Mouse (Mus musculus): ENCODE data around the gene Cd300lg.

The Cd300lg gene

DNA sequence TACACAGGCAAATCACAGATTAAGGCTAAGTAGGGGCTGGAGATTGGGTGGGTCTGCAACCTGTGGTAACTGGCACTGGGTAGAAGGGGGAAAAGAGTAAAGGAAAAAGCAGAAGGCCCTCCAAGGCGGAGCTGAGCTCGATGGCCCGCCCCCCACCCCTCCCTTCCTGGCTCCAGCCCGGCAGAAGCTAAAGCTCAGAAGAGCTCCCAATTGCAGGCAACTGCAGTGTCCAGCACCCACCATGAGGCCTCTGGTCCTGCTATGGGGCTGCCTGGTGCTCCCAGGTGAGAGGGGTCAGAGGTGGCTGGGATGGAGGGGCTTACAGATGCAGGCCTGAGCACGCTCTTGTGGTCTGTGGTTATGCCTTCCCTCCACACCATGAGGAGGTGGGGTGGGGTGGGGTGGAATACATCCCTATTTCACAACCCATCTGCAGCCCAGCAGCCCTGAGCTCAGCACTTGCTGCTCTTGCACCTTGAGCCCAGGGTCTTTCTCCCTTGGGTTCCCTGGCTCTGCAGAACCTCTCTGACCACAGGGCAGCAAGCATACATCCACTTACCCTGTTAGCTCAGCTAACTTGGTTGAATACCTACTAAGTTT lies at the start of gene Cd300lg:
Gene Cd300lg, plus strand, starts transcription at position 160 of the 600 bp plus-strand sequence.
- no peak for DNase-seq

DNA sequence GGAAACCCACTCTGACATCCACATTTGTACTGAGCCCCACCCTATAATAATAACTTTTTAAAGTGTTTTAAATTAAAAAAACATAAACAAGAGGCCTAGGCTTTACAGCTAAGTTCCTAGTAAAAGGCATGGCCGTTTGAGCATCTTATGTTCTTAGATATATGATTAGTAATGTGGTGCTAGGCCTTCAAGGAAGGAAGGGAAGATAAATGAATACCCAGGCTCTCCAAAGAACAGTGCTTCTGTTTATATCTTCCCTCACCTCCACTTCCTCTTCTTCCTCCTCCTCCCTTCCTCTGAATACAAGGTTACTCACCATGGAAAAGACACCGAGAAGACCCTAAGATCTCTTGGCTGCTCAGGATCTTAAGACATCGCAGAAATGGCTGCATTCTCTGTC lies 49.5 kb upstream of the Cd300lg start:
- no peak for DNase-seq

DNA sequence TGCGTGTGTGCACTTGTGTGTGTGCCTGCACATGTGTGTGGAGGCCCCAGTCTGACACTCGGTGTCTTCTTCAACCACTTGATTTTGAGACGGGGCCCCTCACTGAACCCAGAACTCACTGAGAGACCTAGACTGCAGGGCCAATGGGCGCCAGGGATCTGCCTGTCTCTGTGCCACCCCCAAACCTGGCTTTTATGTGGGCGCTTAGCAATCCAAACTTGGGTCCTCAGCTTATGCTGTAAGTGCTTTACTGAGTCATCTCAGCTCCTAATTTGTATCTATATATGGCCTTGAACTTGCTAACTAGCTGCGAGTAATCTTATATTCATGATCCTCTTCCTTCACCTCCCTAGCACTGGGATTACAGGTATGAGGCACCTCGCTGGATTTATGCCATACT lies 48.9 kb upstream of the Cd300lg start:
- peak; percentile 30 for DNase-seq

DNA sequence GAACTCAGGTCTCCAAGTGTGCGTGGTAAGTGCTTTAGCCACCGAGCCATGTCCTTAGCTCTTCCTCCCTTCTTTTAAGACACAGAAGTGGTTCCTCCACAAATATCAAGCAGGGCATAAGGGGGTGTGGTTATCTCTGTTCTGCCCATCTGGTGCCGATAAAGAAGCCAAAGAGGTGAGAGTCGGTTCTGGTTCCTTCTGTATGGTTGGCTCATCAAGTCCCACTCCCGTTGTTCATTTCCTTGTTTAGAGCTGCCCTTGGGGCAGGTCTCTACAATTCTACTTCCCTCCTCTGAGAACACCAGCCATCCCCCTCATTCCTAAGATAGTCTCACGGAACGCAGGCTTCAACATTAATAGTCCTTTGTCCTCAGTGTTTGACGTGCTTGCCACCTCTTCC lies 47.2 kb upstream of the Cd300lg start:
- no peak for DNase-seq

DNA sequence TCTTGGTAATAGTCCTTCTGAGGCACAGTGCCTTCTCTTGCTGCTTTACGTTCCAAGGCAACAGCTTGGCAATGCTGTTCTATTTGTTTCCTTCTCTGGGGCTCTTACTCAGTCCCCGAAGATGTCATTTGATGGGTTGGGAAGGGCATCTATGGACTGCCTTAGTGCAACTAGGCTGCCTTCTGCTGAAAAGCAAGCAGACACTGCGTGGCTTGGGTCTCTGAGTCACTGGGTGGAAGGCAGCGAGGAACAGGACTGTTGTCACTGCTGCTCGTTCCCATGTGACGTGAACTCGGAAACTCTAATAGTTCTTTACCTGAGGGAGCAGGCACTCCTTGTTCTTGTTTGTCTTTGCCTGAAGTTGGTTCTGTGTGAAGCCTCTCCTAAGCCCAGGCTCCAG lies 45.4 kb upstream of the Cd300lg start:
- DNase-seq: no peak

DNA sequence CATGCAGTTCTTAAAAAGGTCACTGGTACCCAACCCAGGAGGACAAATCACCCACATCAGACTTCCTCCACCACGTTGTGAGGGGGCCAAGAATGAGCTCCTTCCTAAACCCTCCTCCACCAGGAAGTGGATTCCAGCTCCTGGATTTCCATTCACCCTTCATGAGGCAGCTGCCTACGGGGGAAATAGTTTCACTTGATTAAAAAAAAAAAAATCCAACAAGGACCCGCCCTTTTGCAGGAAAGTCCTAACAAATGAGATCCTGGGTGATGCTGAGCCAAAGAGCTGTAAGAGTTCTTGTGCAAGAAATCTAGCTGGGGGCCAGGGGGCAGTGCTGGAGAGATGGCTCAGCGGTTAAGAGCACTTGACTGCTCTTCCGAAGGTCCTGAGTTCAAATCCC lies 43.1 kb upstream of the Cd300lg start:
- no peak for DNase-seq

DNA sequence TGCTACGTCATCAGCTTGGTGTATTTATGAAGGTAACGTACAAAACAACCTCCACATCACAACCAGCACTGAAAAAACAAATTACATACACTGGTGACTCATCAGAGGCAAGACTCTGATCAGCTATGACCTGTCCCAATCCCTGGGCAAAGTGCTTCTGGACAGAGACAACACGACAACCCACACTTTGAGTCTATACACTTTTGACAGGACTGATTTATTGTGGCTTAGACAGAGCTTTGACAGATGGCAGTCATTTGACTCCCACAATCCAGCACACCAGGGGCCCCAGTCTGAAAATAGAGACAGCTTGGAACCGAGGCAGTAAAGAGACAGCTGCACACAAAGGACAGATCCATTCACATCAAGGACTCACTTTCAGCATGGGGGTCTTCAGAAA lies 41.8 kb upstream of the Cd300lg start:
- no peak for DNase-seq

DNA sequence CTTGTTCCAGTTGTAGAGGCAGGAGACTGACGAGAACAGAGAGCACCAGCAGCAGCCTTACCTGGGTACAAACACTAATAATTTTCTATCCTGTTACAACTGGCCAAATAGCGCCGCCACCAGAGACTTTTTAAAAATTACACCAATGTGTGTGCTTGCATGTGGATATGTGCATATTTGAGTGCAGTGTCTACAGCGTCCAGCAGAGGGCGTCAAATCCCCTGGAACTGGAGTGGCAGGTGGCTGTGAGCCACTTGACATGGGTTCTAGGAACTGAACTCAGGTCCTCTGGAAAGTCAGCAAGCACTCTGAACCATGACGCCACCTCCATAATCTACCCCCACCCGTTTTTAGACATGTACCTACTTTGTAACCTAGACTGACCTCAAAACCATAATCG lies 37.1 kb upstream of the Cd300lg start:
- no peak for DNase-seq

DNA sequence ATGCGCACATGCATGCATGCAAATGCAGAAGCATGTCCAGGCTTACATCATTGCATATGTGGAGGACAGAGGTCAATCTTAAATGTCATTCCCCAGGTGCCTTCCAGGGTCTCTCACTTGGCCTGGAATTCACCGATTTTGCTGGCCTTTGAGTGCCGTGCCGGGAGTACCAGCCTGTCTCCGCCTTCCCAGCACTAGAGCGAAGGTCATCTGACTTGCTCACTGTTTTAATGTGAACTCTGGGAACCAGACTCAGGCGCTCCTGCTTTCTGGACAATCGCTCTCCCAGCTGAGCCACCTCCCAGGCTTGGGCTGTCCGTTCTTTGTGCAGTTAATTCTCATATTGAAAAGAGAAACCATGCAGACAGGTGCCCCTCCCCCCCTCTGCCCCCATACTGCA lies 35.0 kb upstream of the Cd300lg start:
- DNase-seq: no peak

DNA sequence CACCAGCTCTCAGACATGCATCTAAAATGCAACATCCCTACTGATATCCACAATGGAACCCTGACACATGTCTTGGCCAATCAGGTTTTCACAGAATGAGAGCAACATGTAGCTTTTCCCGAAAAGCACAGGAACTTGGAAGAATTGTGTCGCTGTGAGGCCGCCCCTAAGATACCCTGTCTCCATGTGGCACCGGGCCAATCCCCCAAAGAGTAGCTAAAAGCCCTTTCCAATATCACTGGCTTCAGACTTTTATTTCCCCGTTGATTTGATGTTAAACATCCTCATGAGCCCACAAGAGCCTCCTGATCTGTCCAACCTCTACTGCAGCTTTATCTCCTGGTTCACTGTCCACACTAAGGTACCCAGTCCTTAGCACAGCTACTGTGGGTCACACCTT lies 34.6 kb upstream of the Cd300lg start:
- DNase-seq: no peak

DNA sequence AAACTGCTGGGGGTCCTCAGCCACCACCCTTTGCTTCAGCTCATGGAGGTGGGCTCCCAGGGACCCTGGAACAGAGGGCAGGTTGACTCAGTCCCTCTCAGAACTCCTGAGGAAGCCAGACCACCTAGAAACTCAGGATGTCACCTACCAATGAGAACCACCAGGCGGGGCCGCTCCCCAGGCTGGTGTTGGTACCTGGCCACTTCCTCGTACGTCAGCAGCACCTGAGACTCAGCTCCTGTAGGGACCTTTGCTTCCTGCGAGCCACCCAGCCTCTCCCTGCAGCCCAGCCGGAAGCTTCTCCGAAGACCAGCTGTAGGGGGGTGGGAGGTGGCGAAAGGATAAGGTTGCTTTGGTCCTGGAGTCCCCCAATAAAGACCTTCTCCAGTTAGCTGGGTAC lies 32.9 kb upstream of the Cd300lg start:
- no peak for DNase-seq

DNA sequence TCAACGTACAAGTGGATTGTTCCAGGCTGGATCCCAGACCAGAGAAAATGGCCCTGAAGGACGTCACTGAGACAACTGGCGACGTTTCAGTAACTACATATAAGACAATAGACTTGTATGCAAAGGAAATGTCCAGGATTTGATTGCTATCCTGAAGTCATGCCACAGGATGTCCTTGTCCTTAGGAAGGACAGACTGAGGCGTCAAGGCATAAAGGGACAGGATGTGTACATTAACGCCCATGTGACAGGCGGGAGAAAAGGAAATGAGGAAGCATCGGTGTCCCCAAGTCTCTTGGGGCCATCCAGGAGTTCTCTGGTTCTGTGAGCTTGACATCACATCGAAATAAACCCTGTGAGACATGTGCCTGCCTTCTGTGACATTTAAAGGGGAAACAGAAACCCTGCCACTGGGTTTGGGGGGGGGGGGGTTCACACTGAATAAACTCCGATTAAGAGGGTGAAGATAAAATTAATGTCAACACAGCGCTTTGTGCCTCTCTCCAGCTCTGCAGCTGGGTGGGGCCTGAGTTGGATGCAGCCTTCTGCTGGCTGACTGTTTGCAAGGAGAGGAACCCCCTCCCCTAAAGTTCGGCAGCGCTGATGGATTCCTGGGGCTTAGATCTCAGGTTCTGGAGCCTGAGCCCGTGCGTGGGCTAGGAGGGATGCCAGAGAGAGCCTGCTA lies 32.2 kb upstream of the Cd300lg start:
- DNase-seq: no peak

DNA sequence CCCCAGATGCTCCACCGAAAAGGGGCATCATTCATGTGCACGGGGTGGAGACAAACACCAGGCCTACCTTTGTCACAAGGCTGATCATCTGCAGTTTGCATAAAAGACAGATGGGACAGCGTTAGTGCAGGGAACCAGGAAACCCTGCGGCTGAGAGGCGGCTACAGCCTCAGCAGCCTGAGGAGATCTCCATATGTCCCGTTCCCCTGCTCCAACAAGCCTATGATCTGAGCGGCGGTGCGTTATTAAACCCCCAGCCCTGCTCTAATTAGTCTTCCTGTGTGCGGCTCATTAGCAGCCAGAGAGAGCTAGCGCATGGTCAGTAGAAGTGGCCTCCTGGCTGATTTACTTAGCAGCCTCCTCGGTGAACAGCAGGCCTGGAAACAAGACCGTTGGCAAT lies 31.2 kb upstream of the Cd300lg start:
- DNase-seq: peak; percentile 89

DNA sequence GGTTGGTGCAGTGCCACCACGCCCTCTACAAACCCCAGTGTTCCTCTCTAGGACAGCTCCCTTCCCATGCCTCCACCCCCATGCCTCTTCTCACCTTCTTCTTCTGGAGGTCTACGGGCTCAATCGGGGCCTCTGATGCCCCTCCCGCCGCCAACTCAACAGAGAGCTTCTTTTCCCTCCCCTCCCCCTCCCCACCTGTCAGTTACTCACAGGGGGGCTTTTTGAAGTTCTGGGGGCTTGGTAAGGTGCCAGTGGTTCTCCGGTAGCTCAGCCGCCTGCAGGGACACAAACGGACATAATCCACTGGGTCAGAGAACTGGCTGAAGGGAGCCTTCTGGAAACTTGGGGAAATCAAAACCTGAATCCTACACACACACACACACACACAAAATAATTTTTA lies 29.8 kb upstream of the Cd300lg start:
- DNase-seq: no peak

DNA sequence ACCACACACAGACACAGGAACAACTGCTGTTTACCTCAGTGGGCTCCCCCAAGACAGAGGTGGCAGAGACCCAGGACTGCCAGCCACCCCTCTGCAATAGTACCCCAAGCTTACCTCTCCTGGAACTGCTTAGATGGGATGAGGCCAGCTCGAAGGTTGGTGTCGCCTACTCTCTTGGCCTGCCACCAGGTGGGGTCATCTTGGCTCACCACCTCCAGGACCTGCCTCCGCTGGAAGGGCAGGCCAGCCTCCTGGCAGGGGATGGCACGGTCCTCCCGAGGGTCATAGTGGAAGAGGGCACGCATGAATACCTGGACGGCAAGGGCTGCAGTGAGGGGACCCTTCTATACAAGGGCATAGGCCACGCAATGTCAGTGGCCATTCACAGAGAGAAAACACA lies 28.1 kb upstream of the Cd300lg start:
- DNase-seq: no peak

DNA sequence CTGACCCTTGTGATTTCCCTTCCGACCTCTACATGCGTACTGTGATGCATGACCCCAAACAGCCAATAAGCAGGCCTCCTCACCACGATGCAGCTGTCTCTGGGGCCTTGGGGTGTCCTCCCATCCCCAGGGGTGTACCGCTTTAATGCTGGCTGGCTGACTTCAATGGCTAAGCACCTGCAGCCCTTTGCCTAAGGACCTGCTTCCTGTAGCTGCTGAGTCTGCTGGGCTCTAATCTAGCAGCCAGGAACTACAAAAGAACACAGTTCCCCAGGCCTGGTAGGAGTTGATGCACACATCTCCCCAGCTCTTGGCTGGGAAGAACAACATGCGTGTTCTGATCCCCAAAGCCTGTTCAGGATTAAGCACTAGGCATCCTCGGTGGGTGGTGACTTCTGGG lies 25.8 kb upstream of the Cd300lg start:
- DNase-seq: no peak

DNA sequence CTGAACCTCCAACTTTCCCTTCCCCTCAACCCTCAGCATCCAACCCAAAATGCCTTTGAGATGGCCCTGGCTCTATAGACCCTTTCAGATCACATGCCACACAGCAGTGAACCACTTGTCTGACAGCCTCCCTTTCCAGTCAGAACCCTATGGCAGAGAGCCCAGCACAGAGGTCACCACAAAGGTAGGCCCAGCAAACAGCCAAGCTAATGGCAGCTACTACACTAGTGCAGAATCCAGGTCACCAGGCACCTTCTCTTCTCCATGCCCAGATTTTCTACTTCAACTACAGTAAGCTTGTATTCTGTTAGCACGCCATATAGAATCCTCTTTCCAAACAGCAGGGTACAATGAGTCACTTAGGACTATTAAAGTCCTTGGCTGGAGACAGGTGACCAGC lies 25.2 kb upstream of the Cd300lg start:
- no peak for DNase-seq

DNA sequence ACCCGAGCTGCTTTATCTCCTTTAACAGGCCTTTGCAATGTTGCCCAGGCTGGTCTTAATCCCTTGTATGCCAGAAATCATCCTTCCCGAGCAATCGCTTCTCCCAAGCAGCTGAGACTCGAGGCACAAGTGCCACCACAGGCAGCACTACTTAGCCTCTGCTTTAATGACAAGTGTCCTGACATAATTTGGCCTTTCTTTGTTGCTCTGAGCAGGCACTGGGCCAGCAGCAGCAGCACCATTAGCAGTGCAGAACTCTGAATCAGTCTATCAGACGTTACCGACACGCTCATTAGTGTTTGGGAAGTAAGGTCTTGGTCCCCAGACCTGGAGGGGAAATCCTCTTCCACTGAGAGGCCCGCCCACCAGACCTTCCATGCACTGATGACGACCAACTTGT lies 21.6 kb upstream of the Cd300lg start:
- DNase-seq: no peak

DNA sequence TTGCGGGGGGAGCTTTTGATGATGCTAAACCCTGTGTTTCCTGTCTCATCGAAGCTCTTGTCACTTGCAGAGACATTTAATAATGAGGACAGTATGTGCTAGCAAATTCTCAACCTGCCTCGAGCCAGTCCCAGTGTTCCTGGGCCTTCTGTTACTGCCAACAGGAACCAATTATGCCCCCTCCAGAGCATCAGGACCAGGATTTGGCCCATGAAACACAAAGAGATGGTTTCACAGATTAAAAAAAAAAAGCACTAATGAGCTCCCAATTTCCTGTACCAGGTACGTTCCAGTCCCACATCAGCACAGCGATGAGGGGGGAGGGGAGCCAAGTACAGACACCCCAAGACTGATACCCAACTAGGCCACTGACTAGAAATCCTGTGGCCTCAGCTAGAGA lies 20.1 kb upstream of the Cd300lg start:
- DNase-seq: no peak

DNA sequence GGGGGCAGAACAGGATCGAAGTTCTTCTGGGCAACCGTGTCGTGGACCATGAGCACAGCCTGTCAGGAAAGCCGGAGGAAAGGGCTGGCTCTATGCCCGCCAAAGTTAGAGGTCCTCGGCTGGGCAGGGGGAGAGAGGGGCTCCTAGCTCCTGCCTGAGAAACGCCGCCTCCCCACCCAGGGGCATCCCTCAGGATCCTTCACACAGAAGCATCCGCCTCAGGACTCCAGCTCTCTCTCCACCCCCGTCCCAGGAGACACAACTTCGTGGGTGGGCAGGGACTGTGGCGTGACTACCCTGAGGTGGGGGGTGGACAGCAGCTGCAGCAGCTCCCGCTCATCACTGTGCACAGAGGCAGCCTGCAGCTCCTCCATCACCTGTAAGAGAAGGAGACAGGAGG lies 17.9 kb upstream of the Cd300lg start:
- no peak for DNase-seq

DNA sequence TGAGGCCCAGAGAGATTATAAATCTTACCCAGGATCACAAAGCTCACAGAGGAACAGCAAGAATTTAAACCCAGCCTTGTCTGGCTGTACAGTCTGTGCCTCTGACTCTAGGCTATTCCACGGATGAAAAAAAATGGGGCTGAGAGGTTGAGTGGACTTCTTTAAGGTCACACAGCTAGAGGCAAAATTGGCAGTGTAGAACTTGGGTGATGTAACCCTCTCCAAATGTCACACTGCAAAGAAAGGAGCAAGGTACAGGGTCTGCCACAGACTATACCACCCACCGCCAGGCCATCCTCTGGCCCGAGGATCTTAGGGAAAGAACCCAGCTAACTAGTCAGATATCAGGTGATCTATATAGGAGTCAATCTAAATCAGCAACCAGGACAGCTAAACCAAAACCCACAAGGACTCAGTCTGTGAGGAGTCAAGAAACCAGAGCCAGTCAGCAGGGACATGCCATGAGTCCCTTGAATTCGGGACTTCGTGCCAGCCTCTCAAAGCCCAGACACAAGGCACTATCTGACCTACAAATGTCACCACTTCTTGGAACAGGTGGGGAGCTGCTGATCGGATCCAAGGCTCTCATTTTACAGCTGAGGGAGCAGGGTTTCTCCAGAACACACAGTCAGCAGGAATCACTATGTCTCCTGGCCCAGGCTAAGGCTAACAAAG lies 17.1 kb upstream of the Cd300lg start:
- peak; percentile 95 for DNase-seq

DNA sequence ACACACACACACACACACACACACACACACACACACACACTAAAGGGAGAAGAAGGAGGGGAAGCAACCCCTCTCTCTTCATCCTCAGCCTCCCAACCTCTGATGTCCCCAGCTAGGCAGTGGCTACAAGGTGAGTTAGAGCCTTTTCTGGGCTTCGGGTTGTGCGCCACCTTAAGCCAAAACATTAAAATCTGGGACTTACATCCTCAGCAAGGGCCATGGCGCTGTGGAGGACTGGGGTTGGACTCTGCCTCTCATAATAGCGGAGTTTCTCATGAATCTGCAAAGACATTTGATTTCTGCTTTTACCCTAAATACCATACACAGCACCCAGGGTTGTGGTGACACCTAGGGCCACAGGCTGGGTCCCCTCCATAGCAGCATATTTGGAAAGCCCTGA lies 16.4 kb upstream of the Cd300lg start:
- DNase-seq: no peak

DNA sequence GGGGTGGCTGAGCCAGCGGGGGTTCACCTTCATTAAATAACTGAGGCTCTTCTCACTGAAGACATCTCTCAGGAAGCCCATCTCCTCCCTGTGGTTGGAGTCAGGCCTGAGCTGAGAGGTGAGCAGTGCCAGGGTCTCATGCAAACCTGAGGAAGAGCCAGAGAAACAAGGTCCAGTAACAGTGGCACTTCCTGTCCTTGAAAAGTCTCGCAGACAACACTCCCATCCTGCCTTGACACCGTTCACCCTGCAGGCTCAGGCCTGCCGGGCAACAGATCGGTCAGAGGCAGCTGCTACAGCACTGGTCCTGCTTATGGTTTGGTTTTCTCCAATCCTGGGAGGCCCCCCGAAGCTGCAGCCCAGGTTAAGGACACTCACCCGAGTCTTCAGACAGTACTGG lies 16.0 kb upstream of the Cd300lg start:
- no peak for DNase-seq

DNA sequence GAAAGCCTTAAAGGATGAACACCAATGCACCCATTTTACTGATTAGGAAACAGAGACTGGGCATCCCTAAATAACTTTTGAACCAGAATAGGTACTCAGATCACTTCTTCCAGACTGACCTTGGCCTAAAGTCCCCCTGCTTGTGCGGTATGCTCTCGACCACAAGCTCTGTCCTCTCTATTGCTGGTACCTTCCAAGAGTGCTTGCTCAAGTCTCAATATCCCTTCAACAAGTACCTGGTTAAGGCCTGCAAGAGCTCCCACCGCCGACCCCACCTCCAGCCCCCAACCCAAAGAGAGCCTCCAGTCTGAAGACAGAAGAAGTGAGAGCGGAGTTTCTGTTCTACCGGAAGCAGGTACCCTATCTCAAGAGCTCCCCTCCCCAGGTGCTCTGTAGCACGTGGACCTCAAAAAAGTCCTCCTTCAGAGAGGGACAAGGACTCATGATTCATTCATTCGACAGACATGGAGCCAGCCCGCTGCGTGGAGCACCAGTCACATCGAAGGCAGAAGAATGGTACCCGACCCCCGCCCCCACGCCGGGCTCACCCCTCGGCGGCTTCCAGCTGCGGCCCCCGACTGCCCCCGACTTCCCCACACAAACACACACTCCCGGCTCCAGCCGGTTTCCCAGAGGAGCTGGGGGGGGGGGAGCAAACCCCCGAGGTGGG lies 15.2 kb upstream of the Cd300lg start:
- peak; percentile 71 for DNase-seq
